Mouse (Mus musculus) neural tube, embryonic 12.5 days (tissue): ENCODE data around the gene Fopnl. TPM values are rescaled to one million over a fixed set of nuclear protein-coding genes. Genes with fewer than 3 reads are reported as not detected.

Experiments
- ATAC-seq: fragments of 200-750 bp; cut with Nextera tagmentation; 2 replicates; pipeline ENCODE4 v1.8.0; 2017; ENCODE audit warnings: low read depth, mild to moderate bottlenecking, moderate TSS enrichment, moderate library complexity; ENCODE audit not compliant: low FRiP score
- H3K27ac ChIP-seq: fragments of 300-500 bp; sonication (generic); 2 replicates; pipeline ENCODE4 v1.5.1; 2016
- H3K27me3 ChIP-seq: fragments of 300-500 bp; sonication (generic); replicated peaks from 2 replicates; pipeline ENCODE4 v1.6.1; 2016; ENCODE audit warnings: mild to moderate bottlenecking
- H3K36me3 ChIP-seq: fragments of 300-500 bp; sonication (generic); 2 replicates; pipeline ENCODE4 v1.6.1; 2016; ENCODE audit warnings: mild to moderate bottlenecking
- H3K4me1 ChIP-seq: fragments of 300-500 bp; sonication (generic); 2 replicates; pipeline ENCODE4 v1.6.1; 2016
- H3K4me2 ChIP-seq: fragments of 300-500 bp; sonication (generic); replicated peaks from 2 replicates; pipeline ENCODE4 v1.6.1; 2016; ENCODE audit warnings: mild to moderate bottlenecking
- H3K4me3 ChIP-seq: fragments of 300-500 bp; sonication (generic); 2 replicates; pipeline ENCODE4 v1.5.1; 2016
- H3K9ac ChIP-seq: fragments of 300-500 bp; sonication (generic); 2 replicates; pipeline ENCODE4 v1.6.1; 2016; ENCODE audit warnings: mild to moderate bottlenecking
- H3K9me3 ChIP-seq: fragments of 300-500 bp; sonication (generic); 2 replicates; pipeline ENCODE4 v1.6.1; 2016; ENCODE audit warnings: mild to moderate bottlenecking
- WGBS: fragments of 180-500 bp; shearing (Covaris S2); methylation state at CpG from one replicate; pipeline ENCODE4 v1.1.7; 2016; 5-methylcytosine and 5-hydroxymethylcytosine counted together
- polyA plus RNA-seq: library from polyadenylated mRNA; unstranded; fragments of >200 nt; fragmentation: Nextera tagmentation; extraction: Ambion mirVana; gene quantifications from 2 replicates; pipeline ENCODE4 v1.2.1, GENCODE M21; 2016

Gene Fopnl
- polyA plus RNA-seq, 1 experiment from 2014 or later: 168 TPM

- 81% methylated on average over 2 of the region's 2 CpGs for WGBS
Observed at GRCm38 (mm10) chr16:14303148-14303547, 14.1 kb downstream of the Fopnl start.

DNA sequence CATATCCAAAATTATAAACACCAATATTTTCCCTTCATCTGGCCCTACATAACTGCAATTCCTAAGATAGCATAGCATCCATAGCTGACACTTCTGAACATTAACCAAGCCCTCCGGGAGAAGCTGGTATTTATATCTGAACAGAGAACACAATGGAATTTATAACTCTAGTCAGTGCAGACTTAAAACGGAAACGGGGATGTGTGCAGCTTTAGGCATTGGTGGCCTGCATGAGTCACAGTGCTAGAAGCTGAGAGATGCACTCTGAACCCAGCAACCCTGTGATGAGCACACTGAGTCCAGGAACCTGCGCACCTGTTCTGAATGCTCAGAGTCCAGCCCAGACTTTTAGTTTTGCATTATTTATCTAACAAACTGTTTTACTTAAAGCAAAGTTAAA is 18.7 kb downstream of the Fopnl start:
- ATAC-seq: no peak
- H3K36me3 ChIP-seq: peaks cover 41% of the 10 kb centered on the region
- WGBS: 93% methylated on average over 4 of the region's 4 CpGs
- no peaks in the 10 kb centered on the region for H3K27me3 ChIP-seq
- no peaks in the 10 kb centered on the region for H3K9me3 ChIP-seq
- H3K9ac ChIP-seq: no peak overlapping the region
- no peaks in the 10 kb centered on the region for H3K4me1 ChIP-seq
- H3K27ac ChIP-seq: no peak overlapping the region
- H3K4me2 ChIP-seq: no peak overlapping the region
- no peak overlapping the region for H3K4me3 ChIP-seq

More at GRCm38 (mm10) chr16:14303148-14303547, 14.1 kb downstream of the Fopnl start:
- Histone ChIP-seq H3K9me3 (no peaks in the 10 kb centered on the region), H3K4me1 (no peaks in the 10 kb centered on the region), H3K4me3 (no peak overlapping the region), H3K27me3 (no peaks in the 10 kb centered on the region), H3K4me2 (no peak overlapping the region), H3K36me3 (peaks cover 66% of the 10 kb centered on the region), H3K9ac (no peak overlapping the region), H3K27ac (no peak overlapping the region)
- ATAC-seq: no peak

- 89% methylated on average over 4 of the region's 4 CpGs for WGBS
- ATAC-seq: no peak
- H3K36me3 ChIP-seq: peaks cover 36% of the 10 kb centered on the region
Observed at GRCm38 (mm10) chr16:14297746-14298145, 19.5 kb downstream of the Fopnl start.

GRCm38 (mm10) chr16:14297137-14297536 is 20.1 kb downstream of the Fopnl start:
- Histone ChIP-seq H3K27me3 (peaks cover 7% of the 10 kb centered on the region), H3K4me3 (no peak overlapping the region), H3K4me2 (no peak overlapping the region), H3K9ac (no peak overlapping the region), H3K4me1 (0 out of 2 replicates have a peak, but pooled peaks cover 4% of the 10 kb centered on the region), H3K9me3 (no peaks in the 10 kb centered on the region), H3K36me3 (peaks cover 34% of the 10 kb centered on the region), H3K27ac (no peak overlapping the region)
- ATAC-seq: no peak
- WGBS: 78% methylated on average over 3 of the region's 3 CpGs

More at GRCm38 (mm10) chr16:14297746-14298145, 19.5 kb downstream of the Fopnl start:
- peaks cover 1% of the 10 kb centered on the region; the same call in 1 of the 2 replicates for H3K27me3 ChIP-seq
- H3K27ac ChIP-seq: no peak overlapping the region
- H3K9ac ChIP-seq: no peak overlapping the region
- no peak overlapping the region for H3K4me2 ChIP-seq
- no peak overlapping the region for H3K4me3 ChIP-seq
- no peaks in the 10 kb centered on the region for H3K4me1 ChIP-seq
- no peaks in the 10 kb centered on the region for H3K9me3 ChIP-seq

DNA sequence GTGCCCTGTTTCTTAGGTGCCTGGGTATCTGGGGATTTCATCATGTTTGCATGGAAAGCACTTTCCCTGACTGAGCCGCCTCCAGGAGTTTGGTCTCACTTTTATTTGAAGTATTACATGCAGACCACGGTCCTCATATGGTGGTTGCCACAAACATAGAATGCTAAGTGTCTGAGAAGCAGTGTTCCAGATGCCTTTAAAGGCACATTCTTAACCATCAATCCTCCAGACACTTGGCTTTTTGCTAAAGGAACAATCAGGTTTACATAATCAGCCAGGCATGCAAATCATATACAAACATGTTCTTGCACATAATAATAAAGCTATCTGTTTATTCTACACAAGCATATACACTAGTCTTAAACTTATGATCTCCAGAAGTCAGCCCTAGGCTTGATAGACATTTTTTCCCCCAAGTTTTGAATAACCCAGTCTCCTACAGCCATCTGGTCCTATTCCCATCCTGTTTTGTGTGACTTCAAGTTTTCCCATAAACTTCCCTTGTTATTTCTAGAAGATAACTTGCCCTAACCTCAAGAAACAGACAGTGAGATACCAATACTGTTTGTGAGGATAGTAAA is 20.6 kb downstream of the Fopnl start:
- H3K4me3 ChIP-seq: no peak overlapping the region
- no peaks in the 10 kb centered on the region for H3K9me3 ChIP-seq
- 0 out of 2 replicates have a peak, but pooled peaks cover 4% of the 10 kb centered on the region for H3K4me1 ChIP-seq
- H3K4me2 ChIP-seq: no peak overlapping the region
- WGBS: 74% methylated on average over 2 of the region's 2 CpGs
- no peak overlapping the region for H3K9ac ChIP-seq
- H3K27me3 ChIP-seq: peaks cover 9% of the 10 kb centered on the region
- no peak for ATAC-seq
- H3K27ac ChIP-seq: no peak overlapping the region
- H3K36me3 ChIP-seq: peaks cover 29% of the 10 kb centered on the region

GRCm38 (mm10) chr16:14295291-14295690 is 21.9 kb downstream of the Fopnl start:
- H3K36me3 ChIP-seq: peaks cover 19% of the 10 kb centered on the region
- no peak overlapping the region for H3K4me2 ChIP-seq
- 0 out of 2 replicates have a peak, but pooled peaks cover 4% of the 10 kb centered on the region for H3K4me1 ChIP-seq
- peaks cover 13% of the 10 kb centered on the region for H3K27me3 ChIP-seq
- no peak overlapping the region for H3K9ac ChIP-seq
- no peak for ATAC-seq
- H3K4me3 ChIP-seq: no peak overlapping the region
- no peaks in the 10 kb centered on the region for H3K9me3 ChIP-seq
- H3K27ac ChIP-seq: no peak overlapping the region
- WGBS: 86% methylated on average over 2 of the region's 2 CpGs

DNA sequence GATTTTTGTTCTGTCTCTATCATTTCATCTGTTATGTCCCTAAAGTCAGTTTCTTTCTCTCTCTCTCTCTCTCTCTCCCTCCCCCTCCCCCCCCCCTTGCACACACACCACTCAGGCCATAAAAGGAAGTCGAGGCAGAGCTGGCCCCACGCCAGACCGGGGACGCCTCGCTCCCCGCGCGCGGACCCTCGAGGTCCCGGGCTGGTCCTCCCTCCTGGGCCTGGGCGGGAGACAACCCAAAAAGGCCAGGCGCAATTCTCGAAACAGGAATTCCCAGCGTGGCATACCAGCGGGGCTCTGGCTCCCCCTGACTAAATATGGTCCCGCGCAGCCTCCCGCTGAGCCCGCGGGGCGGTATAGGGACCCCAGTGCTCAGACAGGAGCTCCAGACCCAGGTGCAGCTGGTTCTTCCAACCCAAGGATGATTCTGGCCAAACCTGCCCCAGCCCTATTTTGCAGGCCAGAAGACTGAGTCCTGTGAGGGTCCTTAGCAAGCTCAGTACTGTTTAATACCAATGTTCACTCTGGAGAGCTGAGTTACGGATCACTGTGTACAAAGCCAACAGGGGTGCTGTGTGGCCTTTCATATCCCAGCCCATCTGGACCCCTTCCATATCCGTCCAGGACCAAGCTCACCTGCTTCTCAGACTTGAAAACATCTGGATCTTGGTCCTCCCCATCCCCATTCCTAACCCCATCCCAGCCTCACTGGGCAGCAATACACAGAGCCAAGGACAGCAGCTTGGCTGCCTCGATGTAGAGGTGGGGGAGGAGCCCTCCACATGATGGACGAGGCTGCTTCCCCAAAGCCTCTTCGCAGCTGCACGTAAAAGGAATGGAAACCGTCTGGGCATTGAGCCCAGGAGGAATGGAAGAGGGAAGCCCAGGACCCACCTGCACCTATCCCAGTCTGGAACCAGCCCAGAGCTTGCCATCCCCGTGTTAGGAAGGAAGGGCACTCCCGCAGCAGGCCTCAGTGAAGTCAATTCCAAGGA is 24.7 kb downstream of the Fopnl start:
- Histone ChIP-seq H3K4me2 (peak overlapping the region; percentile 53), H3K27ac (no peak overlapping the region), H3K4me3 (peak overlapping the region; percentile 18; the same call in 1 of the 2 replicates), H3K27me3 (peaks cover 13% of the 10 kb centered on the region), H3K36me3 (no peaks in the 10 kb centered on the region), H3K4me1 (0 out of 2 replicates have a peak, but pooled peaks cover 4% of the 10 kb centered on the region), H3K9me3 (no peaks in the 10 kb centered on the region), H3K9ac (0 out of 2 replicates have a peak overlapping the region, but pooled peaks have one; percentile 47)
- ATAC-seq: no peak
- 15% methylated on average over 31 of the region's 31 CpGs for WGBS

GRCm38 (mm10) chr16:14291223-14291622 is 26.0 kb downstream of the Fopnl start, which contains the start of gene Myh11:
Gene Myh11 (minus strand): TSS chr16:14291372.
- ATAC-seq: peak; percentile 49; the same call in 1 of the 2 replicates
- 9% methylated on average over 16 of the region's 16 CpGs for WGBS
- Histone ChIP-seq H3K27ac (no peak within 1 kb of the TSS), H3K4me3 (peak within 1 kb of the TSS; percentile 18; the same call in 1 of the 2 replicates), H3K27me3 (peaks cover 13% of the 10 kb centered on the region), H3K9me3 (no peaks in the 10 kb centered on the region), H3K9ac (0 out of 2 replicates have a peak within 1 kb of the TSS, but pooled peaks have one; percentile 47), H3K4me2 (peak within 1 kb of the TSS; percentile 53), H3K4me1 (0 out of 2 replicates have a peak, but pooled peaks cover 4% of the 10 kb centered on the region), H3K36me3 (no peaks in the 10 kb centered on the region)

DNA sequence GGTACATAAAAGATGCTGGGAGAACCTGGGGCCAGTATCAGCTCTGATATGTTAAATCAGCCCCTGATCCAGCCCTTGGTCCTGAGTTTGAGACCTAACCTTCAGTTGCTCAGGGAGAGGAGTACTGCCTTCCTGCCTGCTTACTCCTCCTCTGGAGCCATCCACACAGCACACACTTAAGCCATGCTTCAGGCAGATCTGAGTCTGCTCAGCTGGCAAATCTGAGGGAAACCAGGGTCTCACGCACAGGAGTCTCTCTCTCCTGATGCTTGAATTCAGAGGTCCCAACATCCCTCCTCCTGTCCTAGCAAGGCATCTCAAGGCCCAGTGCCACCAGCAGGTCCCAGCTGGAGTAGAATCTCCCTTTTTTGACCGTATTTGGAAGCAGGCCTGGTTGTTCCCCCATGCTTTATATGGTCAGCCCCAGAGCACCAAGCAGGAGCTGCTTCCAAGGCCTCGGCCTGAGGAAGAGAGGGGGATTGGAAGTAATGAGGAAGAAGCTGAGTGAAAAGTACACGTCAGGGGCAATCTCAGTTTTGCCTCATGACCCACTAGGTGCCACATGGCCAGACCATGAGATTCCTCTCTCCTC is 44.7 kb downstream of the Fopnl start:
- Histone ChIP-seq H3K4me1 (no peaks in the 10 kb centered on the region), H3K27me3 (no peaks in the 10 kb centered on the region), H3K27ac (no peak overlapping the region), H3K9ac (no peak overlapping the region), H3K9me3 (no peaks in the 10 kb centered on the region), H3K4me3 (no peak overlapping the region), H3K36me3 (no peaks in the 10 kb centered on the region), H3K4me2 (no peak overlapping the region)
- 74% methylated on average over 4 of the region's 4 CpGs for WGBS
- no peak for ATAC-seq

GRCm38 (mm10) chr16:14265203-14265920 is 51.8 kb downstream of the Fopnl start:
- H3K27me3 ChIP-seq: no peaks in the 10 kb centered on the region
- WGBS: 58% methylated on average over 4 of the region's 4 CpGs
- H3K9me3 ChIP-seq: no peaks in the 10 kb centered on the region
- no peaks in the 10 kb centered on the region for H3K36me3 ChIP-seq
- H3K27ac ChIP-seq: no peak overlapping the region
- no peak overlapping the region for H3K4me2 ChIP-seq
- ATAC-seq: no peak
- no peaks in the 10 kb centered on the region for H3K4me1 ChIP-seq
- no peak overlapping the region for H3K4me3 ChIP-seq
- H3K9ac ChIP-seq: no peak overlapping the region

GRCm38 (mm10) chr16:14264504-14264903 is 52.7 kb downstream of the Fopnl start:
- Histone ChIP-seq H3K9me3 (no peaks in the 10 kb centered on the region), H3K27ac (no peak overlapping the region), H3K27me3 (no peaks in the 10 kb centered on the region), H3K36me3 (no peaks in the 10 kb centered on the region), H3K4me3 (no peak overlapping the region), H3K4me2 (no peak overlapping the region), H3K9ac (no peak overlapping the region), H3K4me1 (no peaks in the 10 kb centered on the region)
- ATAC-seq: no peak
- 83% methylated on average over 2 of the region's 2 CpGs for WGBS
